Mouse (Mus musculus) kidney, embryonic 14.5 days (tissue): ENCODE measurements around the gene Slc2a3. TPM values are rescaled to one million over a fixed set of nuclear protein-coding genes. Genes with fewer than 3 reads are reported as not detected.
"Not testable (repeated sequence)": the region's sequence is repeated elsewhere in the genome, so short reads cannot be mapped to it uniquely, and the experiment has no call there.

ENCODE experiments used
- ATAC-seq: fragments of 200-750 bp; cut with Nextera tagmentation; 2 replicates; pipeline ENCODE4 v1.8.0; 2017; ENCODE audit warnings: moderate number of reproducible peaks, mild to moderate bottlenecking, moderate TSS enrichment, moderate library complexity; ENCODE audit not compliant: low FRiP score, low TSS enrichment
- H3K27ac ChIP-seq: fragments of 300-500 bp; sonication (generic); 2 replicates; pipeline ENCODE4 v1.5.1; 2014; ENCODE audit warnings: low read depth, mild to moderate bottlenecking, low read length, moderate library complexity, mixed read lengths
- H3K27me3 ChIP-seq: fragments of 300-500 bp; sonication (generic); 2 replicates; pipeline ENCODE4 v1.6.1; 2014; ENCODE audit warnings: mild to moderate bottlenecking, low read length; ENCODE audit not compliant: control insufficient read depth, insufficient read depth
- H3K36me3 ChIP-seq: fragments of 300-500 bp; sonication (generic); 2 replicates; pipeline ENCODE4 v1.6.1; 2014; ENCODE audit warnings: low read length, mixed read lengths; ENCODE audit not compliant: control insufficient read depth, insufficient read depth
- H3K4me1 ChIP-seq: fragments of 300-500 bp; sonication (generic); 2 replicates; pipeline ENCODE4 v1.6.1; 2014; ENCODE audit warnings: low read length, mixed read lengths; ENCODE audit not compliant: control insufficient read depth, insufficient read depth
- H3K4me2 ChIP-seq: fragments of 300-500 bp; sonication (generic); replicated peaks from 2 replicates; pipeline ENCODE4 v1.6.1; 2014; ENCODE audit warnings: low read depth, mild to moderate bottlenecking, low read length
- H3K4me3 ChIP-seq: fragments of 300-500 bp; sonication (generic); 2 replicates; pipeline ENCODE4 v1.5.1; 2014; ENCODE audit warnings: mild to moderate bottlenecking, low read length
- H3K9ac ChIP-seq: fragments of 300-500 bp; sonication (generic); 2 replicates; pipeline ENCODE4 v1.6.1; 2014; ENCODE audit warnings: low read depth, mild to moderate bottlenecking, low read length, moderate library complexity
- H3K9me3 ChIP-seq: fragments of 300-500 bp; sonication (generic); 2 replicates; pipeline ENCODE4 v1.6.1; 2016; ENCODE audit warnings: low read length; ENCODE audit not compliant: control insufficient read depth
- WGBS: fragments of 180-500 bp; shearing (Covaris S2); extraction: QIAGEN DNeasy Blood & Tissue Kit; methylation state at CpG from one replicate; pipeline ENCODE4 v1.1.7; 2014; 5-methylcytosine and 5-hydroxymethylcytosine counted together
- polyA plus RNA-seq: library from polyadenylated mRNA; unstranded; fragments of >200 nt; fragmentation: Nextera tagmentation; extraction: Ambion mirVana; gene quantifications from 2 replicates; pipeline ENCODE4 v1.2.1, GENCODE M21; 2014

The Slc2a3 gene
- polyA plus RNA-seq, 1 experiment from 2014 or later = 5.8 TPM

DNA sequence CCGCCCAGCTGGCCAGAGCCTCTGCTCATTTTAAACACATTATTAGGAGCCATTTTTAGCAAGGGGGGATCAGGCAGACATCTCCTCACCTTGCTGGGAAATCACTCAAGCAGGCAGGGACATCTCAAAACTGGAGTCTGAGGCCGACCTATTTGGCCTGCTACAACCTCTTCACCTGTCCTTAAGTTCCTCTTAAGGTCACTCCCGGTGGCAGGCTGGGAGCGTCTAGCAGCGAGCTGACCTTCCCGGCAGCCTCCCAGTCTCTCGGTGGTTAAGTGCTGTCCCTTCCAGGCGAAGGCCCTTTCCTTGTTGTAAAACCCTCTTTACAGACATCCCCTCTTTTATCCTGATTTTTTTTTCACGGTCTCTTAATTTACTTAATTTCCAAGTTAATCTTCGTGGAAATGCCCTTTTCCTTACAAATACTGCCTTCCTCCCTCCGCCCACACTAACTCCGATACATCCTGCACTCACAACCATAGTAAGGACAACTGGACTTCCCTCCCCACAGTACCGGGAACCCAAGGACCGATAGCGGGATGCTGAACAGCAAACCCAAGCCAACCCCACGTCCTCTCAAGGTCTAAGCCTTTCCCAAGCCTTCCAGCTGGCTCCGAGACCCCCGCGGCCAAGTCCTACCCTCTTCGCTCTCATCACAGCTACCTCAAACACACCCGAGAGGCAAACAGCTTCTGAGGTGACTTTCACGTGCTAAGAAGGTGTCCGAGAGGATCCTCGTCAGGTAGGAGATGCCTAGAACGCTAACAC is 59.8 kb downstream of the Slc2a3 start:
- peak overlapping the region; percentile 71 for H3K4me2 ChIP-seq
- peak overlapping the region; percentile 45 for H3K9ac ChIP-seq
- H3K27me3 ChIP-seq = peaks cover 31% of the 10 kb centered on the region
- 3% methylated on average over 25 of the region's 25 CpGs for WGBS
- no peak overlapping the region for H3K27ac ChIP-seq
- no peak for ATAC-seq
- H3K36me3 ChIP-seq = no peaks in the 10 kb centered on the region
- H3K9me3 ChIP-seq = no peaks in the 10 kb centered on the region
- peak overlapping the region; percentile 49 for H3K4me3 ChIP-seq
- H3K4me1 ChIP-seq = 0 out of 2 replicates have a peak, but pooled peaks cover 8% of the 10 kb centered on the region

DNA sequence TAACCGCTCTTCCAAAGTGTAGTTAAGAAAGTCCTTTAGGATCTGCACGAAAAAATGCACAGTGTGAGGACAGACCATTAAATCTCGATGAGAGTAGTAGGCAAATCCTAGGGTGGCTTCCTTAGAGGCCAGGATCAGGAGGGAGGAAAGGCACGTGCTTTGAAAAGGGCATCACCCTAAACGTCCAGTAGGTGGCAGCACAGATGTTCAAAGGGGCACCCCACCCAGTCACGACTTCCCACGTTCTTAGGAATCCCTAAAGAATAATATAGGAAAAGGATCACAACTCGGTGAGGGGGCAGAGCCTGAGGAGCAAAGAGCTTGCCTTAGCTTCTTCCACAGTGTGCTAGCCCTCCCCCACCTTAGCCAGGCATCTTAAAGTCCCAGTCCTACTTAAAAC is 61.5 kb downstream of the Slc2a3 start:
- H3K27ac ChIP-seq = no peak overlapping the region
- H3K4me2 ChIP-seq = no peak overlapping the region; the same call in 1 of the 2 replicates
- peak; percentile 60 for ATAC-seq
- 12% methylated on average over 8 of the region's 8 CpGs for WGBS
- peaks cover 30% of the 10 kb centered on the region for H3K27me3 ChIP-seq
- no peak overlapping the region for H3K9ac ChIP-seq
- H3K9me3 ChIP-seq = no peaks in the 10 kb centered on the region
- H3K4me3 ChIP-seq = no peak overlapping the region
- no peaks in the 10 kb centered on the region for H3K36me3 ChIP-seq
- 0 out of 2 replicates have a peak, but pooled peaks cover 8% of the 10 kb centered on the region for H3K4me1 ChIP-seq

DNA sequence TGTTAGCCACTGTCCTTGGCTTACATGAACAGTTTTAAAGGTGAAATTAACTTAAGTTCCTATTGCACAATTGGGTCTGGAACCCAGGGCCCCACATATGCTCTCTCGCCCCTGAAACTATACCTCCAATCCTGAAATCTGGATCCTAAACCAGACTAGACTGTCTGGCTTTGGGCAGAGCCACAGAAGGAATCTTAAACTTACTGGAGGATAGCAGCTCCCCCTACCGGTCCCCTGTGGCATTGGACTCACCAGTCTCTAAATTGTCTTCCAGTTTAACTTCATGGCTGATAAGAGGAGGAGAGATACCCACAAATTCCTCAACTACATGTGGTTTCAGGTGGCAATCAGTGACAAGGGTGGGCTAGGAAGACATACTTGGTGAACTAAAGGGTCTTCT is 81.5 kb downstream of the Slc2a3 start:
- no peak overlapping the region for H3K4me3 ChIP-seq
- no peaks in the 10 kb centered on the region for H3K9me3 ChIP-seq
- H3K9ac ChIP-seq = no peak overlapping the region
- no peaks in the 10 kb centered on the region for H3K27me3 ChIP-seq
- no peak for ATAC-seq
- WGBS = 25% methylated on average over 2 of the region's 2 CpGs
- H3K27ac ChIP-seq = no peak overlapping the region
- no peak overlapping the region for H3K4me2 ChIP-seq
- H3K4me1 ChIP-seq = no peaks in the 10 kb centered on the region
- H3K36me3 ChIP-seq = no peaks in the 10 kb centered on the region

DNA sequence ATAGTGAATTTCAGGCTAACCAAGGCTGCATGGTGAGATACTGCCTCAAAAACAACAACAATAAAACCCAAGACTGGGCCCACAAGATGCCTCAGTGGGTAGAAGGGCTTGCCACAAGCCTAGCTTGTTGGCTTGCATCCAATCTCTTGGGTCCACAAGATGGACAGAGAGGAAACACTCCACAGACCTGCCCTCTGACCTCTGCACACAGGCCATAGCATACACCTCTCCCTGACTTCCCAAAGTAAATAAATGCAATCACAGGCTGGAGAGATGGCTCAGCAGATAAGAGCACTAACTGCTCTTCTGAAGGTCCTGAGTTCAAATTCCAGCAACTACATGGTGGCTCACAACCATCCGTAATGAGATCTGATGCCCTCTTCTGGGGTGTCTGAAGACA is 83.2 kb downstream of the Slc2a3 start:
- H3K4me1 ChIP-seq, H3K27ac ChIP-seq, ATAC-seq, H3K9ac ChIP-seq, H3K9me3 ChIP-seq, H3K27me3 ChIP-seq, H3K4me3 ChIP-seq, H3K4me2 ChIP-seq, H3K36me3 ChIP-seq: not testable (repeated sequence)
- WGBS = 81% methylated on average over 1 of the region's 1 CpGs

DNA sequence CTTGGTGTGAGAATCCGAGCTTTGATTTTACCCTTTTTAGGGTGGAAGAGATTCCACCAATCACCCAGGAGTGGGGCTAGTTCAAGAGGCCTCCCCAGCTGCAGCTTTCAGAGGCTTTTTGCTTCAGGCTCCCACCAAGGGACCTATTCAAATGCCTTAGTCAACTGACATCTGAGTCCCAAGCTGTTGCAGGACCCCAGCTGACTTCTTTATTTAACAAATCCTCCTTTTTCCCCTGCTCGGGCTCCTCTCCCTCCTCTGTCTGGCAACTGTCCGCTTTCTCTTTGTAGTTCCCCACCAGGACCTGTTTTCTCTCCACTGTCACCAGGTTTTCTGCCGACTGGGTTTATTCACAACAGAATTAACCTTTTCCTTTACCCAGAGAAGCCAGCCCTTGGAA is 85.6 kb downstream of the Slc2a3 start:
- Histone ChIP-seq H3K4me2 (no peak overlapping the region), H3K27me3 (no peaks in the 10 kb centered on the region), H3K36me3 (no peaks in the 10 kb centered on the region), H3K9ac (no peak overlapping the region), H3K4me1 (no peaks in the 10 kb centered on the region), H3K4me3 (no peak overlapping the region), H3K9me3 (no peaks in the 10 kb centered on the region), H3K27ac (no peak overlapping the region)
- WGBS = 9% methylated on average over 4 of the region's 4 CpGs
- ATAC-seq = no peak

DNA sequence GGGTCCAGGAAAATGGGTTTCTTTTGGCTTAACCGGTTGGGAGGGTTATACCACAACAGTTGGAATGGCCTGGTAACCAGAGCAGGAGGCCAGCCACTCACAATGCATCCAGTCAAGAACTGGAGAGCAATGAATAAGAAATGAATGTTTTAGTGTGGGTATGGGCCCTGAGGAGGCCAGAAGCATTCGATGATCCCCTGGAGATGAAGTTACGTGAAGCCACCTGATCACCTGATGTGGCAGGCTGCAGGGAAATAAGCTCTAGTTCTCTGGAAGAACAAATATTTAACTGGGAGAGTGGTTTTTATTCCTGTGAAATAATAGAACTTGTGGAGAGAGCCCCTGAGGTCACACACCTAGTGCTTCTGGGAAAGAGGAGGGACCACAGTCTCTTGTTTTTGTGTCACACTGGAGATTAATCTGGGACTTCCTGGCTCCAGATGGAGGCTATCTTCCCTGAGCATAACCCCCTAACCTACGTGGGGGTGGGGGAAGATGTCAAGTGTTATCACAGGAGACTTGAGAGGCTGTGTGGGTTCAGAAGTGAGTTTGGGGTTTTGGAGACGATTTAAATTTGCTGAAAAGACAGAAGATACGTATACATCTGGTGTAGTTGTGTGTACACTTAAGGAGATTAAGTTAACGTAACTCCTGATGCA is 86.6 kb downstream of the Slc2a3 start:
- no peak overlapping the region for H3K4me3 ChIP-seq
- H3K27ac ChIP-seq = no peak overlapping the region
- H3K27me3 ChIP-seq = no peaks in the 10 kb centered on the region
- H3K4me1 ChIP-seq = no peaks in the 10 kb centered on the region
- H3K9ac ChIP-seq = no peak overlapping the region
- no peak for ATAC-seq
- 55% methylated on average over 7 of the region's 7 CpGs for WGBS
- no peak overlapping the region for H3K4me2 ChIP-seq
- H3K9me3 ChIP-seq = no peaks in the 10 kb centered on the region
- no peaks in the 10 kb centered on the region for H3K36me3 ChIP-seq

DNA sequence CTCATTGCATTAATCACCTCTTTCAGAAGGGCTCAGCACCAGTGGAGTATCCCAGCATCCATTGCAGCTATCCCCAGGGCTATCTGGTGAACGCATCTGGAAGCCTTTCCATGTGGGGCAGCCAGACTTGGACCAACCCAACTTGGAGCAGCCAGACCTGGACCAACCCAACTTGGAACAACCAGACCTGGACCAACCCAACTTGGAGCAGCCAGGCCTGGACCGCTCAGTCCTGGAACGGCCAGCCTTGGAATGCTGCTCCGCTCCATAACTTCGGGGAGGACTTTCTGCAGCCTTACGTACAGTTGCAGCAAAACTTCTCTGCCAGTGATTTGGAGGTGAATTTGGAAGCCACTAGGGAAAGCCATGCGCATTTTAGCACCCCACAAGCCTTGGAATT is 88.3 kb downstream of the Slc2a3 start:
- WGBS = 92% methylated on average over 7 of the region's 7 CpGs
- not testable (repeated sequence) for ATAC-seq, H3K9ac ChIP-seq, H3K4me1 ChIP-seq, H3K36me3 ChIP-seq, H3K4me3 ChIP-seq, H3K27ac ChIP-seq, H3K4me2 ChIP-seq, H3K27me3 ChIP-seq, H3K9me3 ChIP-seq

DNA sequence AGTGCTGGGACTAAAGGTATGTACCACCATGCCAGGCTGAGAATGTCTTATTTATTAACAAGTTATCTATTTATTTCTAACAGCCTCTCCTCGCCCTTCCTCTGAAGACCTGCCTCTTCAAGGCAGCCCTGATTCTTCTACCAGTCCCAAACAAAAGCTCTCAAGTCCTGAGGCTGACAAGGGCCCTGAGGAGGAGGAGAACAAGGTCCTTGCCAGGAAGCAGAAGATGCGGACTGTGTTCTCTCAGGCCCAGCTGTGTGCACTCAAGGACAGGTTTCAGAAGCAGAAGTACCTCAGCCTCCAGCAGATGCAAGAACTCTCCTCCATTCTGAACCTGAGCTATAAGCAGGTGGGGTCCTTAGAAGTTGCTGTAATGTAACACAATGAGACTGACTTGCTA is 90.0 kb downstream of the Slc2a3 start:
- H3K4me3 ChIP-seq = no peak overlapping the region
- no peak overlapping the region for H3K9ac ChIP-seq
- H3K9me3 ChIP-seq = no peaks in the 10 kb centered on the region
- ATAC-seq = no peak
- 91% methylated on average over 2 of the region's 2 CpGs for WGBS
- no peak overlapping the region for H3K27ac ChIP-seq
- H3K27me3 ChIP-seq = no peaks in the 10 kb centered on the region
- H3K36me3 ChIP-seq = no peaks in the 10 kb centered on the region
- H3K4me1 ChIP-seq = no peaks in the 10 kb centered on the region
- H3K4me2 ChIP-seq = no peak overlapping the region

DNA sequence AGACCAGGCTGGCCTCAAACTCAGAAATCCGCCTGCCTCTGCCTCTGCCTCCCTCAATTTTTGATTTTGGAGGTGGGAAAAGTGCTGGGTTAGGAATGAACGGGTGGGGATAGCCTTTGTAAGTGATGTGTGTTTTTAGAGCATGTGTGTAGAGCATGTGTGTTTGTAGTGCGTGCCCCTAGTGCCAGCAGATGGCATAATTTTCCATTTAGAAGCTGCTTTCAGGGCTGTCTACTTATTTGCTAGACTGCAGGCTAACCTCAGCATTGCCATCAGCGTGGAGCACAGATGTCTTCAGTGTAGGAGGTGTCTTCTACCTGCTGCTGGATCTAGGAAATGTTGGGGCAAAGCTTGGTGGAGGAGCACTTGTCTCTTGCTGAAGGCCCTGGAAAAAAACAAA is 92.6 kb downstream of the Slc2a3 start:
- 73% methylated on average over 4 of the region's 4 CpGs for WGBS
- Histone ChIP-seq H3K4me3 (no peak overlapping the region), H3K9me3 (no peaks in the 10 kb centered on the region), H3K4me1 (no peaks in the 10 kb centered on the region), H3K27ac (no peak overlapping the region), H3K36me3 (no peaks in the 10 kb centered on the region), H3K4me2 (no peak overlapping the region), H3K27me3 (no peaks in the 10 kb centered on the region), H3K9ac (no peak overlapping the region)
- ATAC-seq = no peak
